Mouse (Mus musculus): ENCODE measurements around the gene Irs2.

DNA sequence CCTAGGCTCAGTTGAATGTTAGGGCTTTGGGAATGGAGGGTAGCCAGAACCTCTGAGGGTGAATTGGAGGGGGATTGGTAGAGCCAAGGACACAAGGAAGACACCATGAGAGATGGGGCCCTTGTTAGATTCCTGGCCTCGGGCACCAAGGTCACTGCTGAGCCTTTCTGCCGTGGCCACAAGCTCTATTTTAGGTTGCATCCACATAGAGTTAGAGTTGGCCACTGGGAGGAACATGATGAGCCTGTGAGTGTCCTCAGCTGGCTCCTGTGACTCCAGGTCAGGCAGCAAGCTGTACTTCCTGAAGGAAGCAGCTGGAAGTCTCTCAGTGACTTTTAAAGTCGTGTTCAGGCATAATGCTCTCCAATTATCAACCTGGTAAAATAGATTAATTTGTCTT is 16.6 kb upstream of the Irs2 start:
- TF ChIP-seq POLR2A (IDR thresholded peaks at IDR 0.05; ENCODE audit: borderline replicate concordance, low read depth, low read length) (no peak), CTCF (IDR thresholded peaks at IDR 0.05; ENCODE audit: low read depth, low read length) (no peak)

All from bone marrow macrophage, adult 2 months (primary cell).